Mouse (Mus musculus) layer of hippocampus, adult 8-10 months (tissue): ENCODE measurements around the gene Arnt. TPM values are rescaled to one million over a fixed set of nuclear protein-coding genes. Genes with fewer than 3 reads are reported as not detected.
"Not testable (repeated sequence)": the region's sequence is repeated elsewhere in the genome, so short reads cannot be mapped to it uniquely, and the experiment has no call there.

Experiments used
- DNase-seq, 2 experiments: peaks; one replicate each; pipeline ENCODE4 v3.0.0; 2022; ENCODE audit warnings: low spot score in 2 of 2
- total RNA-seq, 4 experiments: library from RNA; stranded (reverse); gene quantifications; 2 replicates each; pipeline ENCODE4 v1.2.4; 2022

Arnt gene
- 10 to 100 TPM; 35.5 to 53.5 (median 44.7) TPM for total RNA-seq

DNA sequence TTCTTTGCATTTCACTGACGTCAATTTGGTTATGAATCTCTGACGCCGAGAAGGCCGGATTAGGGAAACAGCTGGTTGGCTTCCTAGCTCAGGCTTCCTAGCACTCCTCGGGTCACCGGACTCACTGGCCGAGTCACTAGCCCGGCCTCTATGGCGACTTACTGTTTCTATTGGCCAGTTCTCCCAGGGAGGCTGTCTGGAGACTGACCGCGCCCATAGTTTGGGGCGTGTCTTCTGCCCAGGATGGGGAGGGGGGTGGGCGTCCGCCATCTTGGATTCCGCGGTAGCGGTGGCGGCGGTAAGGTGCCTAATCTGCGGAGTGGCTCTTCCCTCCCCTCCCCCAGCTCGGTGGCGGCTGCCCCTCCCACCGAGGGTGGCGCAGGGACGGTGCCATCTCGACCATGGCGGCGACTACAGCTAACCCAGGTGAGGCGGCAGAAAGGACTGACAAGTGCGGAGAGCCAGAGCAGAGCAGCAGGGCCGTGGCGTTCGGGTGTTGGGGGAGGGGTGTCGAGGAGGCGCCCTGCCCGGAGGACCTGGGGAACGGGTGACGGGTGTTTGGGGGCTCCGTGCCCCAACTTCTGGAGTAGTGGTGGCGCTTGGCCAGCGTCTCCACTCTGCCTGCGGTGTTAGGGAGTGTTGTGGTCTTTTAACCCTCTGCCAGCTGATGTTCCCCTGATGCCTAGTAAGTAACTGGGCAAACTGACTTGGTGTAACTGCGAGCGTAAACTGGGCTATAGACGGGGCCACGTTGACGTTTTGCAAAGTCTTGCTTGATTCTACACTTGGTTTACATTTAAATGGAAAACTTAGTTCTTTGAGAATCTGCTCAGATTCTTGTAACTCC lies at the start of gene Arnt:
Gene Arnt (plus strand): TSS at position 253 of the 847 bp plus-strand sequence.
- DNase-seq, result peak; percentile 88 to 89

DNA sequence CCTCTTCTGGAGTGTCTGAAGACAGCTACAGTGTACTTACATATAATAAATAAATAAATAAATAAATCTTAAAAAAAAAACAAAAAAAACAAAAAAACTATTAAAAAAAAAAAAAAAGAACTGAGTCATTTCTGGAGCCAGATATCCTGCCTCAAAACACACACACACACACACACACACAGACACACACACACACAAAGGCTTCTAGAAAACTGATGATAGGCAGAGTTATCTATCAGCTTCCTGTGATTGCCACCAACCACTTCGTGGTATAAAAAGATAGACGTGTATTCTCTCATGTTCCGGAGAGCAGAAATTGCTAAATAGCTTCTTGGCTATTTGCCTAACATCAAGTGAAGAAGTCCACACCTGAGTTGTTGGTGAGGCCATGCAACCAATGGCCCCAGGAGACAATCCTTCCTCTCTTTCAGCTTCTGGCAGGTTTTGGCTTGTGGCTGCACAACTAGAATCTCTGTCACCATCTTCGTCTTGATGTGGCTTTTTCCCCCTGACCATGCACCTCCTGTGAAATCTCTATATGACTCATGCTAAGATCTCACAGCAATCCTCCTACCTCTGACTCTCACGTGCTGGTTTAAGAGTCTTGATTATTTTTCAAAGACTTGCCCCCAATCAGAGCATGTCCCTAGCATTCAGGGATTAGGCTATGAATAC lies 48.6 kb upstream of the Arnt start:
- no peak for DNase-seq

DNA sequence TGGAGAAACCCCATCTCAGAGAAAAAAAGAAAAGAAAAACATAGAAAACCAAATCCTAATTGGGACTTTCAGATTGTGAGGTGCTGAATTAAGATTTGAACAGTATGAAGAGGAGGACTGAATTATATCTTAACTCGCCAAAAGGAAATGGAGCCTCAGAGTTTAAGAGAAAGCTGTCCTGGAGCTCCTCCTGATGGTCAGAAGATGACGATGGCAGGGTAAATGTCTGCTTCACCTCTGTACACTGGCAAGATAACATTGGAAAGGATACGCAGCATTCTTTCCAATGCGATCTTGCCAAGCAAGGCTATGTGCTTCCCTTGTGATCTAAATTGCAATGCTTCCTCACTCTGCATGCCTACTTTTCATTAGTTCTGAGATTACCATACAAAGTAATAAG lies 39.8 kb upstream of the Arnt start:
- DNase-seq, result no peak

DNA sequence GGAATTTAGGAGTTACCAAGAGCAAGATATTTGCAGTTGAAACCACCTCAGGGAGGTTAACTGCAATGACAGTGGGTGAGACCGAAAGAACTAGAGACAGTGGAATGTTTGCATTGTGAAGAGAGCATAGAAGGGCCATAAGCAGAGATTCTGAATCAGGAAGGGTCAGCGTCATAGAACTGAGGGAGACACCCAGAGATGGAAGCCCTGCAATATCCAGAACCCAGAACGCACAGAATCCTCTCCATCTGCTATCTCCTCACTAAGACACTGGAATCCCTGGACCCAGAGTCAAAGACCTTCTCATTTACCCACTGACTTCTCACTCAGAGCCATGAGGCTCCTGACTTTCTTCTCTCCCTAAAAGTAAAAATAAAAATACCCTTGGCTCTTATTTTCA lies 31.4 kb upstream of the Arnt start, which contains the start of gene 4930558C23Rik:
Gene 4930558C23Rik (minus strand): TSS at position 101 of the 400 bp plus-strand sequence.
- no peak for DNase-seq

DNA sequence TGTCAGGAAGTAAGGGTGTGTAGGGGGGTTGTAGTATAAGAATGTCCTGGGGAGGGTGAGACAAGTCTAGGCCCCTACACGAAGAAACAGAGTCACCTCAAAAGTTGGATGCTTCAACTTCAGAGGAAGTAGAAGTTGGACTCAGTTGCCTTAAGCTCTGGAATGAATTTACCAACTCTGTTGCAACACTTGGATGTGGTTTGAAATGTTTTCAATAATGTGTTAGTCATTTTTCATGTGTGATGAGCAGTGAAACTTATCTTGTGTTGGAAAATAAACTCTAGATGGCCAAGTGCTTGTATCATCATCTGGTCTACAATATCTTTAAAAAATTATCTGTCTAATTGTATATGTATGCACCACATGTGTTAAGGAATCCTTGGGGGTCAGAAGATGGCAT lies 26.5 kb upstream of the Arnt start:
- DNase-seq, result no peak

DNA sequence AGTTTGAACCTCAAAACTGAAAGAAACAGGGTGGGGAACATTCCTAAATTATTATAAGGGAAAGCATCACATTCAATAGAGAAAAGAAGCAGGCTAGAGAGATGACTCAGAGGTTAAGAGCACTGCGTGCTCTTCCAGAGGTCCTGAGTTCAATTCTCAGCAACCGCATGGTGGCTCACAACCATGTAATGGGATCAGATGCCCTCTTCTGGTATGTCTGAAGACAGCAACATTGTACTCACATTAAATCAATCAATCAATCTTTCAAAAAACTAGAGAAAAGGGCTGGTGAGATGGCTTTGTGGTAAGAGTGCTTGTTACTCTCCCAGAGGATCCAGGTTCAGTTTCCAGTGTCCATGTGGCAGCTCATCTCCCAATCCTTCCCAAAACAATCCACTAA lies 25.3 kb upstream of the Arnt start:
- DNase-seq, result no peak

DNA sequence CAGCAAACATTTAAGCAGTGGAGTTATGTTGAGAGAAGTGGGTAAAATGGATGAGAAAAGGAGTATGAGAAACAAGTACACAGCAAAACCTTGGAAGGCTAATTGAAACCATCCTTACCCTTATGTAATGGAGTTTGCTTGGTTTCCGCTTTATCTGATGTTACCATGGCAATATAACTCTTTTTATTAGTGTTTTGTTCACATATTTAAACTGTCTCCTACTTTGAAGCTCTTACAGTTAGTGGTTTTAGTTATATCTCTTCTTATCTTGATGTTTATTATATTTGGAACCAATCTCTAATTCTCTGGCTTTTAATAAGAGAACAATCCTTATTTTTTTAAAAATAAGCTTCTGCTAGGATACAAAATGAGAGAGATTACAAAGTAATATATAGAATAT lies 21.9 kb upstream of the Arnt start:
- DNase-seq, result no peak

DNA sequence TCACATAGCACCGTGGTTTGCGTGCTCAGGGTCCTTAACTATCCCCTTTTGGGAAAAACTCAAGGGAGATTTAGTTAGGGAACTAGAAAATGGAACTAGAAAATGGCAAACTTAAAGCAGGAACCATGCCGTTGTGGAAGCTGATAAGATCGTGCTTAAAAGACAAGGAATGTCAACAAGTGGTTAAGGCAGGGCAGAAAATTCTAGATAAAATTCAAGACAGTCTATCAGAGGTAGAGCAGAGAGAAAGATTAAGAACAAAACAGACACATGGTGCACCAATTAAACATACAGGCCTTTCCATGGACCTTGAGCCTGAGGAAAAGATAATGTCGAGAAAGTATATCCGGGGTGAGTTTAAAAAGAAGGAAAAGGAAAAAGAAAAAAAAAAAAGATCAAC lies 16.3 kb upstream of the Arnt start:
- DNase-seq, result no peak

DNA sequence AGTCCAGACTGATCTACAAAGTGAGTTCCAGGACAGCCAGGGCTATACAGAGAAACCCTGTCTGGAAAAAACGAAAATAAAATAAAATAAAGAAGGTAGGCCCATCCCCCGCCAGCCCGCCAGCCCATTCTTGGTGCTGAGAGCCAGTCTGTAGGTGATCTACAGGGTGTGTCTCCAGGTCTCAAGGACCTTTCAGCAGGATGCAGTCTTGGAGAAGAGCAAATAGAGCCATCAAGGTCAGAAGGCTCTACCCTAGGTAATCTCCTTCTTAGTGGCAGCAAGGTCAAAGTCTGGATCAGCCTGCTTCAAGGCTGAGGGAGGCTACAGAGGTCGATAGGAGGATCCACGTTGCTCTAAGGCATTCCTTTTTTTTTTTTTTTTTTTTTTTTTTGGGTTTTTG lies 7.7 kb upstream of the Arnt start:
- DNase-seq, result not testable (repeated sequence)

DNA sequence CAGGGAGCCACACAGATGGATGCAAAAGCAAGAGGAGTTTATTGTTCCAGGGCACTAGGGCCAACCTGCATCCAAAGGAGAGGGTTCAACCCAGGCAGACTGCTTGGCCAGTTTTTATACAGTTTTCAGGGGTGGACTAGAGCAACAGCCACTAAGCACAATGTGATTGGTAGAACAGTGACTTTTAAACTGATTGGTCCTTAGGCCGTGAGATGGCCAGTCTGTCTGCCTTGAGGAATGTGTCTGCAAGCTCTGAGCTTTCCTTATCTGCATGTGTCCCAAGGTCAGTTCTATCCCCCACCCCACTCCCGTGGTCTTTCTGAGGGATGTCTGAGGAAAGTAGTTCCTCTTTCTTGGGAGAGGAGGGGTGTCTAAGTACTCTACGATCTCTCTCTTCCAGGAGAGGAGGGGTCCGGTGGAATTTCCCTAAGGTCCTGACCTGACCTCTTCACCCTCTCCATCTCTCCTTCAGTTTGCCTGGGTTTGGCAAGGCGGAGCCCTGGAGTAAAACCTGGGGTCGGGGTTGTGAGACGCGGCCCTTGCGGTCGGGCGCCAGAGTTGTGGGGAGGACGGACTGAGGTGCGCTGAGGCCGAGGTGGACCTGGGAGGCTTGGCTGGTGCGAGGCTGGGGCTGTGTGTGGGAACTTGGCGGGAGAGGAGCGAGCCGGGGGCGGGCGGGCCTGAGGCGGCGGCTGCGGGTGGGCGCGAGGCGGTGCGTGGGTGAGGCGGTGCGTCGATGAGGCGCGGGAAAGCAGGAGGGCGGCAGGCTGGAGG lies 6.9 kb upstream of the Arnt start:
- not testable (repeated sequence) for DNase-seq

DNA sequence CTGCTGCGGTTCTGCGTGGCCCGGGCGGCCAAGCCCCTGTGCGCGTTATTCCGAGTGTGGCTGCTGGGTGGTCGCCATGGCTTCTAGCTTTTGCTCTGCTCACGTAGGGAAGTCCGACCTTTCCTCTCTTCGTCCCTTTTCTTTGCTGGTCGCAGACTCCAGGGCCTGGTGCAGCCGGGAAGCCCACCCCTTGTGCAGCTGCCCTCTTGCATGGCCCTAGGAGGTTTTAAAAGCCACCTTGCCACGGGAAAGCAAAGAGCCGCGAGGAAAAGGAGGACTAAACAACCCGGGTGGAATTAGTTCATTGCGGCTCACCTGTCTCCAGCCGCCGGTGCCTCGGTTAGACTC lies 6.3 kb upstream of the Arnt start:
- DNase-seq, result not testable (repeated sequence)

DNA sequence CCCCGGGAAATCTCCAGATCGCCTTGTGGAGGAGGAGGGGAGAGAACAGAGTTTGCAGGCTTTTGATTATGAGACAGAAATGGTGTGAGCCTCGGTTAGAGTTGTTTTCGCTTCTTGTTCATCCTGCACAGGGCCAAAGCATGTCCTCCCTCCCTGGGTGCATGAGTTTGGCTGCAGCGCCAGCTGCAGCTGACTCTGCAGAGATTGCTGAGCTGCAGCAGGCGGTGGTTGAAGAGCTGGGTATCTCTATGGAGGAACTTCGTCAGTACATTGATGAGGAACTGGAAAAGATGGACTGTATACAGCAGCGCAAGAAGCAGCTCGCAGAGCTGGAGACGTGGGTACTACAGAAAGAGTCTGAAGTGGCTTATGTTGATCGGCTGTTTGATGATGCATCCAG lies 5.8 kb upstream of the Arnt start:
- not testable (repeated sequence) for DNase-seq

DNA sequence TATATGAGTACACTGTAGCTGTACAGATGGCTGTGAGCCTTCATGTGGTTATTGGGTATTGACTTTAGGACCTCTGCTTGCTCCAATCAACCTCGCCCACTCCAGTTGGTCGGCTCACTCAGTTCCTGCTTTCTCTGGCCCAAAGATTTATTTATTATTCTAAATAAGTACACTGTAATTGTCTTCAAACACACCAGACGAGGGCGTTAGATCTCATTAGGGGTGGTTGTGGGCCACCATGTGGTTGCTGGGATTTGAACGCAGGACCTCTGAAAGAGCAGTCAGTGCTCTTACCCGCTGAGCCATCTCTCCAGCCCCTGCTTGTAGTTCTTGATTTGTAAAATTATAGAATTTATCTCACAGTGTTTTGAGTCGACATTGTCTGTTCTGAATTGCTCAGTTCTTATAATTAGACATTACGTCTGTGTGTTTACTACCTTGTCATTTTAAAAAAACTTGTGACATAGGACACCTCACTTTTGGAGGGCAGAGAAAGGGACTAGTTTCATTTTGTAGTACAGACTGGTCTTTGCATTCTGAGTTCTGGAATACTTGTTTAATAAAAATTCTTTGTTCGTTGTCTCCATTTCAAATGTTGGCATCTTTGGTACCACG lies 780 bp upstream of the Arnt start:
- no peak for DNase-seq

DNA sequence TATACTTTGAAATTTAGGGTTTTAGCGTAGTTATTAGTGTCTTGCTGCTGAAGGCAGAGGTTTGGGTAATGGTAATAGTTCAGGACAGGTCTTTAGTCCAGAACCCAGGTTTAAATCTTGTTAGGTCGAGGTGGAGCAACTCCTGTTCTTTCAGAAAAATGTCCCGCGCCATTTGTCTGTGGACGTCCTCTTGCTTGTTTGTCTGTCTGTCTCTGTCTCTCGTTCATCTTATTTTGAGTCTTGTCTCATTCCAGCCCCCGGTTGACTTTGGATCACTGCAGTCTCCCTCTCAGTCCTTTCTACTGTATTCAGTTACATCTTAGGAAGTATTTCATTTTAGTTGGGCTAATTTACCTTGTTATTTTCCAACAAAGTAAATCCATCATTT lies 789 bp downstream of the Arnt start:
- no peak for DNase-seq

DNA sequence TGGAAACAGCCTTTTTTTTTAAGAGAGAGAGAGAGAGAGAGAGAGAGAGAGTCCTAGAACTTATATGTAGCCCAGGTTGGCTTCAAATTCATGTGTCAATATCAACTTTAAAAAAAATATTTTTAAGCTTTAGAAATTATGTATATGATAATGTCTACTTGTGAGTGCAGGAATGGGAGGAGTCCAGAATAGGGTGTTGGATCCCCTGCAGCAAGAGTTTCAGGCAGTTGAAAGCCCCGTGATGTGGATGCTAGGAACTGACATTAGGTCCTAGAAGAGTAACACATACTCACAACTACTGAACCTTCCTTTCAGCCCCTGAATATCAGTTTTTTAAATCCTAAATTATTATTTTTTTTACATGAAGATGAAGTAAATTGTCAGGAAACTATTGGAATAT lies 1.4 kb downstream of the Arnt start:
- DNase-seq, result no peak

DNA sequence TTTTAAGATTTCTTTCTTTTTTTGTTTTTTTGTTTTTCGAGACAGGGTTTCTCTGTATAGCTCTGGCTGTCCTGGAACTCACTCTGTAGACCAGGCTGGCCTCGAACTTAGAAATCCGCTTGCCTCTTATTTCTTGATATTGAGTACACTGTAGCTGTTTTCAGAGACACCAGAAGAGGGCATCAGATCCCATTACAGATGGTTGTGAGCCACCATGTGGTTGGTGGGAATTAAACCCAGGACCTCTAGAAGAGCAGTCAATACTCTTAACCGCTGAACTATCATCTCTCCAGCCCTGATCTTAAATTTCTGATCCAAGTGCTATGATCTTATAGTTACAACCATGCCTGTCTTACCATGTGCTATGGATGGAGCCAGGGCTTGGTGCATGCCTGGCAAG lies 4.4 kb downstream of the Arnt start:
- DNase-seq, result not testable (repeated sequence)

DNA sequence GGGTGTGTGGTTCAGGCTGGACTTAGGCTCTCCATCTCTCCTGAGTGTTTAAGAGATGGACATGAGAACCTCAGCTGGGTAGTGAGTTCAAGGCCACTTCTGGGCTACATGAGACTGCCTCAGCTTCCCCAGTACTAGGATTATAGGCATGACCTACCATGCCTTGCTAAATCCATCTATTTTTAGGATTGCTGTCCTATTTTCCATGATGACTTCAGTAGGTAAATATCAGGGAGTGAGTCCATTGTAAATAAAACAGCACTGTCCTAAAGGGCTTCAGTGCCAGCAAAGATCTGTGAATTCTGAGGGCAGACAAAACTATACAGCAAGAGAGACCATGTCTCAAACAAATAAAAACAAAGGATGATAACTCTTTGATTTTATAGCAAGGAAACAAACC lies 5.5 kb downstream of the Arnt start:
- no peak for DNase-seq

DNA sequence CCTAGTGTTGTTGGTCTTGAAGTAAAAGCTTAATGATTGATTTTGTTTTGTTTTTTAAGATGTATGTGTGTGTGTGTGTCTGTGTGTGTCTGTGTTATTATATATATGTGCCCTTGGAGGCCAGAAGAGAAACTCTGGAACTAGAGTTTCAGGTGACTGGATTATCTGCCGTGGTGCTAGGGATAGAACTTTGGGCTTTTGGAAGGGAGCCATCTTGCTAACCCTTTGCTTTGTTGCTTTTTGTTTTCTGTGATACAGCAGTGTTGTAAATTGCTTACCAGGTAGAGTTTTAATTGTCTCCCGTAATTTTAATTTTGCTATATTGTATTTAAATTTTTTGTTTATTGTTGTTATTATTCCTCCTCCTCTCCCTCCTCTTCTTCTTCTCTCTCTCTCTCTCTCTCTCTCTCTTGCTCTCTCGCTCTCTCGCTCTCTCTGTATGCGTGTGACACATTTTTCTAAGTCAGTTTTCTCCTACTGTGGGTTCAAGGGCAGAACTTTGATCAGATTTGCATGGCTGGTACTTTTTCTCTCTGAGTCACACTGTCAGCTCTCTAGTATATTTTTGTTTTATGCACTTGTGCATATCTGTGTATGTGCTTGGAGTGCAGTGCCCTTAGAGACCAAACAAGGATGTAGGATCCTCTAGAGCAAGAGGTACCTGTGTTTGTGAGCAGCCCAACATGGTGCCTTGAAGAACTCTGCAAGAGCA lies 8.4 kb downstream of the Arnt start:
- DNase-seq, result no peak

DNA sequence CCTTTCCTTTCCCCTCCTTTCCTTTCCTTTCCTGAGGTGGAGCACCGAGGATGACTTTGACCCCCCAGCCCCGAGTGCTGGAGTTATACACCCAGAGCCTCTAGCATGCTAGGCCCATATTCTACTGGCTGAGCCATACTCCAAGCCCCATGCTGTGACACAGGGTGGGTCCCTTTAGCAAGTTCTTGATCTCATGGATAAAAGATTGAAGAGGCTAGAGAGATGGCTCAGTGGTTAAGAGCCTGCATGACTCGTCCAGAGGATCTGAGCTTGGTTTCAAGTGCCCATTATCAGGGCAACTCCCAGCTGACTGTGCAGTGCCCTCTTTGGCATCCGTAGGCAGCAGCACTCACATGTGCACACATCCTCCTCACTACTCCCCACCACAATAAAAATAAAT lies 11.1 kb downstream of the Arnt start:
- DNase-seq, result no peak

DNA sequence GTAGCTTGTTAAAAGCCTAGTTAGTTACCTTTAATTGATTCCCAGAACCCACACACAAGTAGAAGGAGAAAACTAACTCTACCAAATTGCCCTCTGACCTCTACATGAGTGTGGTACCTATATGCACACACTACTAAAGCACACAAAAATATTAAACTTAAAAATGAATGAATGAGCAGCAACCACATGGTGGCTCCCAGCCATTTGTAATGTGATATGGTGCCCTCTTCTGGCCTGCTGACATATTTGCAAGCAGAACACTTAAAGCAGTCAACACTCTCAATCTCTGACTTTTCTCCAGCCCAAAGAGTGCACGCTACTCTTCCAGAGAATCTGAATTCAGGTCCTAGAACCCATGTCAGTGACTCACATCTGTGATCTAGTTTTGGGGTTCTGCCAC lies 16.2 kb downstream of the Arnt start:
- peak in 1 of 2 experiments; percentile 21 for DNase-seq

DNA sequence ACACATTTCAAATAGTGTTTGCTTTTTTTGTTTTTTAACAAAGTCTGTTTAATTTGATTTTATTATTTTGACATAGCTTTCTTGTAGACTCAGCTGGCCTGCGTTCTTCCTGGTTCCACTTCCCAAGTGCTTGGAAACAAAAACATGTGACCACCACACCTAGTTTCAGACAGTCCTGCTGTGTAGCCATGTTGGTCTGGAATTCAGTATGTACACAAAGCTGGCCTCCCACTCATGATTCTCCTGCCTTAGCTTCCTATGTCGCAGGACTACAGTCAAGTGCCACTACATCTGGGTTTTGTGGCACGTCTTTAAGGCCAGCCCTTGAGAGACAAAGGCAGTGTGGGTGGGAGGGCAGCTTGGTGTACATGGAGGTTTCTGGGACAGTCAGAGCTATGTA lies 16.7 kb downstream of the Arnt start:
- DNase-seq, result no peak
